Mouse (Mus musculus): ENCODE data around the gene Klhl2. TPM values are rescaled to one million over a fixed set of nuclear protein-coding genes. Genes with fewer than 3 reads are reported as not detected.
A peak's percentile ranks its signal among the peaks of the same experiment; 100 is the strongest.

The Klhl2 gene
- total RNA-seq, 2 experiments from 2014 or later: 18.8 to 20.9 TPM

- ATAC-seq (ENCODE audit: poor library complexity, severe bottlenecking): peak; percentile 49
Measured at GRCm38 (mm10) chr8:64832581-64833135, 17.2 kb downstream of the Klhl2 start.

GRCm38 (mm10) chr8:64831656-64832055 is 18.2 kb downstream of the Klhl2 start:
- peak; percentile 62 for ATAC-seq (ENCODE audit: poor library complexity, severe bottlenecking)

DNA sequence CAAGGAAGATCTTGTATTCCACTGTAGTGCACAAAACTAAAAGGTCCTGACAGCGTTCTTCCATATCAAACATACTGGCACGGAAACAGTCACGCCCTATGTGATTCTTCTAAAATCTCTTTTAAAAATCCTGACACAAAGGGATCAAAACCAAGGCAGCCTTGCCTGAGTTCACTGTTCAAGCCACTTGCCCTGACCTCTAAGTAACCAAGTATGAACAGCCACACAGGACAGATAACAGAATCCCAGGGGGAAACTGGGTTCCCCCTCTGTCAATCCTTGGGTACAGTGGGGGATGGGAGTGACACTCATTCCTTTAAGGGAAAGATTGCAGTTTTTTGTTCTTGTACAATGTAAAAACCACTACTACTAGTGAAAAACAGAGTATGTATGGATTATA is 19.9 kb downstream of the Klhl2 start:
- no peak for ATAC-seq (ENCODE audit: poor library complexity, severe bottlenecking)

DNA sequence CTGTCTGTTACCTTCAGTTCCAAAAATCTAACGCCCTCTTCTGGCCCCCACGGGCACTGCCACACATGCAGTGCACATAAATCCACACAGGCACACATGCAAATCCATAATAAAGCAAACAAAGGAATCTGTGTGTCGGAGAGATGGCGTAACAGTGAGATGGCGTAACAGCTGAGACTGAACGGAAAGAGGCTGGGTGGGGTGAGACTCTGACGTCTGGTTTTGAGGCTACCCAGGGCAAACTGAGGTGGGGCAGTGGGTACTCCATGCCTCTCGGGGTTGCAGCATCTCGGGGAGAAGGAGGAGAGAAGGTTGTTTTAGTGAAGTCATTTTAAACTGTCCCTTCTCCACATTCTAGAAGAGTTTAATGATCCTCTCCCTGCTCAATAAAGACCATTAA is 20.4 kb downstream of the Klhl2 start:
- peak; percentile 79 for ATAC-seq (ENCODE audit: poor library complexity, severe bottlenecking)

DNA sequence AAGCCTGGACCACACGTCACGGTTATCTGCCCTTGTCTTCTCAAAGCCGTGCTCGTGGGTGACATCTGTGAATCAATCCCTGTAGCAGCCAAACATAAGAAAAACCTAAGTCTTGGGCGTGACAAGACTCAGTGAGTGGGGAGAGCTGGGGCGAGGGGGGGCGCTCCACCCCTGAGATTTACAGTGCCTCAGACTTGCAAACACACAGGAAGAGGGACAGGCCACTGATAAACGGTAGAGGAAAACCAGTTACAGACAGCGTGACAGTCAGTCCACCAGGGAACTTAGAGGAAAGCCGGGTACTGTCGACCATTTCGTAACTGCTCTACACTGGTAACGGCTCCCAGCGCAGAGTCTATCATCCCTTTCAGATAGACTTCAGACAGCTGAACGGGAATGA is 21.4 kb downstream of the Klhl2 start:
- ATAC-seq (ENCODE audit: poor library complexity, severe bottlenecking): peak; percentile 11

- ATAC-seq (ENCODE audit: poor library complexity, severe bottlenecking): no peak
Measured at GRCm38 (mm10) chr8:64827356-64827755, 22.5 kb downstream of the Klhl2 start.

GRCm38 (mm10) chr8:64826461-64826860 is 23.4 kb downstream of the Klhl2 start:
- no peak for ATAC-seq (ENCODE audit: poor library complexity, severe bottlenecking)

GRCm38 (mm10) chr8:64823905-64824304 is 25.9 kb downstream of the Klhl2 start:
- ATAC-seq (ENCODE audit: poor library complexity, severe bottlenecking): no peak

- ATAC-seq (ENCODE audit: poor library complexity, severe bottlenecking): peak; percentile 85
Measured at GRCm38 (mm10) chr8:64820940-64821339, 28.9 kb downstream of the Klhl2 start.

DNA sequence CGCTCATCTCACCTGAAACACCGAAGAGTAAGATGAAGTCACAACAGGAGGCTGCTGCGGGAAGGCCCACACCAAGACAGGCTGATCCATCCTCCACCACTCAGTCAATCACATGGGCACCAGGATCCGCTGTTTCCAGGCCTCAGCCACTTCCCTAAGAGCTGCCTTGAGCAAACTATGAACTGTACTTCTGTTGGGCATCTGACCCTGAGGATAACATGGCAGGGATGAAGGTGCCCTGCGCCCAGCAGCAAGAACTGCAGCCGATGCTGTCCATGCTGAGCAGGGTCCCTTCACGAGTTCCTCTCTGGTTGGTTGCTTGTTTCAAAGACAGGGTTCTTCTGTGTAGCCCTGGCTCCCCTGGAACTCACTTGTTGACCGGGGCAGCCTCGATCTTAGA is 38.0 kb downstream of the Klhl2 start:
- ATAC-seq (ENCODE audit: poor library complexity, severe bottlenecking): no peak

DNA sequence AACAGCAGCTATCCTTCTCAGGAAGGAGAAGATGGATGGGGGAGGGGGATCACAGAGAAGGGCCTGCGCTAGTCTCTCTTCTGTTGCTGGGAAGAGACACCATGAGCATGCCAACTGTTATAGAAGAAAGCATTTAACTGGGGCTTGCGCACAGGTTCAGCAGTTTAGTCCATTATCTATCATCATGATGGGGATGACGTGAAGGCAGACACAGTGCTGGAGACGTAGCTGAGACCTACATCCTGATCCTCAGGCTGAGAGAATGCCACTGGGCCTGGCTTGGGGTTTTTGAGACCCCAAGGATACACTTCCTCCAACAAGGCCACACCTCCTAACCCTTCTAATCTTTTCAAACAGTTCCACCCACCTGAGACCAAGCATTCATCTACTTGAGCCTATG is 38.7 kb downstream of the Klhl2 start:
- no peak for ATAC-seq (ENCODE audit: poor library complexity, severe bottlenecking)

DNA sequence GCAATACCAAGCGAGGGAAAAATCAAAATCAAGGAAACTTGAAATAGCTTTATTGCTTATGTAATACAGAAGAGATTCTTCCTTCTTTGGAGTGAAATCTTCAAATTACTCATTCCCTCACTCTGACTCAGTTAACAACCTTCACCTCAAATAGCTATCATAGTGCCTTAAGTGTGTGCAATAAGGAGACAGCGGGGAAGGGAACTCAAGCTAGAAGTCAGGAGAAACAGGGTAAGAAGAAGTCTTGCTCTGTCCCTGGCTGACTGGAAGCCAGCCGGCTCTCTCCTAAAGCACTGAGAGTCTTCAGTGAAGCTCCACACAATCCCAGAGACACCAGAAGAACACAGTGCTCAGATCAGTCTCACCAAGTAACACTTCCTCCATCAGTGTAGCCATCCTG is 43.3 kb downstream of the Klhl2 start:
- ATAC-seq (ENCODE audit: poor library complexity, severe bottlenecking): no peak

DNA sequence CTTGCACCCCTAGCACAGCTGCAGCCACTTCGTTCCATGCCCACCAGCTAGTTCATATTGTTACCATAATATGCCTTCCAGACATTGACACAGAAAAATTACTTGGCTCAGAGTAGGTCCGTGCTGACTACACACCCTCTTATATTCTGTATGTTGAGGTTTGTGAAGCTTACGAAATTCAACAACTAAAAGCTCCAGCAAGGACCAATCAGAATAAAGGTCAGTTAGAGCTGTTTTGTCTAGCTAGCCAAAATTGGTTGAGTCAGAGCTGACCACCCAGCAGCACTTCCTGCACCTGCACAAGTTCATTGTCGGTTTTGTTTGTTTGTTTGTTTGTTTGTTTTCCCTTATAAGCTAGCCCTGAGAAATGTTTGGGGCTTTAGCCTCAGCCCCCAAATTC is 44.8 kb downstream of the Klhl2 start:
- no peak for ATAC-seq (ENCODE audit: poor library complexity, severe bottlenecking)

DNA sequence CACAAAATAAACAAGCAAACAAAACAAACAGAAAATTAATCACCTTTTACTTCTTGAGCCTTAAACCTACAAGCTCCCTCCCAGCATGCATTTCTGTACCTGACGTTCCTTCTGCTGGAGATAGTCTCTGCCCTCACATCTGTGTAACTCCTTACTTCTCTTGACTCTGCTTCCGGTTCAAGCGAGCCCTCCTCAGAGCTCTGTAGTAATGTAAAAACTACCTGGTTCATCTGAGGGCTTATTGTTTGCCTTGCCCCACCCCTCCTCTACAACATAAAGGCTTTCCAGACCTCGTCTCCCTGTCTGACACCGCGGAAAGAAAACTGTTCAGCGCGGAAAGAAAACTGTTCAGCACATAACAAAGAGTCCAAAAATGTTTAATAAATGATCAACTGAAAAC is 50.5 kb downstream of the Klhl2 start:
- no peak for ATAC-seq (ENCODE audit: poor library complexity, severe bottlenecking)

DNA sequence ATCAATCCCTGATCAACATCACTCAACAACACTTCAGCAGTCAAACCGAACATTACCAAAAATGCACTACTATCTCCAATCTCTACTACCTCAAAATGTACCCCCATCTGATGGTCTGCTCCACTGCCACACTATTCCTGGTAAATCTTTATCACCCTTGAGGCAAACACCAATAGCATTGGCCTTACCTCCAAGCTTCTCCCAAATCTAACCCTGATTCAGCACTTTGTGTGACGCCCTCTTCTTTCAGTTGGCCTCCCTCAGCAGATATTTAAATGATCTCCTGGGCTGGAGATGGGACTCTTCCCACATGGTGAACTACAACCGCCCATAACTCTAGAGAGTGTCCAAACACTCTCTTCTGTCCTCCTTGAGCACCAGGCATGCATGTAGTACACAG is 51.3 kb downstream of the Klhl2 start:
- ATAC-seq (ENCODE audit: poor library complexity, severe bottlenecking): no peak

DNA sequence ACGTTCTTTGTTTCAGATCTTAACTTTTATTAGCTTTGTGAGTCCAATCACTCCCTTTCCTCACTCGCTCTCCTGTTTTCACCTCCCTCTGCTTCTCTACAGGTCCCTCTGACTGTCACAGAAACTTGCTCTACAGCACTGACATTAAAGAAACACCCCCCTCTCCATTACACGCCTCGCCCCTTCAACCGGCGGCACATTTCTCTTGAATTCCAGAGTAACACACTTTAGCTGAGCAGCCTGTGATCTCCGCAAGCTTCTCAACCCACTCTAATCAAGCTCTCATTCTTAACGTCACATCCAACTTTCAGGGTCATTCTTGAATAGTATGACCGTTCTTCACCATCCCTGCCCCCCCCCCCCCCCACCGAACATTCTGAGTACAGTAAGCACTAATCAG is 52.1 kb downstream of the Klhl2 start:
- no peak for ATAC-seq (ENCODE audit: poor library complexity, severe bottlenecking)

GRCm38 (mm10) chr8:64791250-64791881 is 58.5 kb downstream of the Klhl2 start:
- ATAC-seq (ENCODE audit: poor library complexity, severe bottlenecking): no peak

- no peak for ATAC-seq (ENCODE audit: poor library complexity, severe bottlenecking)
Measured at GRCm38 (mm10) chr8:64790418-64790817, 59.4 kb downstream of the Klhl2 start.

DNA sequence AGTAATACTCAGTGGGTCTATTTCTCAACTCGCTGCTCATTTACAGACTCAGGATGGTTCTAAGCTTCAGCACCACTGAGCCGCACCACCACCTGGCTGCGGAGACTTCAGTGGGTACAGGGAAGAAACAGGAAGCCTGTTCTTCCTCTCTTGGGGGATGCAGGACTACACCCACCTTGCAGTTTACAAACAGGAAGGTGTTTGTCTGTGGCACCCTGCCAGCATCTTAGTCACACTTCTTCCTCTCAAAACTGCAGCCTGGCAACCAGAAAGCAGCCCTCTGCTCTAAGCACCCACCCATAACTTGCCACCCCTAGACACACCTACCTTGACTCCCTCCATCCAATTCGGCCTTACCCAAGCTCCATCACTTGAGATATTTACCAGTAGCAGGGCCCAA is 61.1 kb downstream of the Klhl2 start:
- ATAC-seq (ENCODE audit: poor library complexity, severe bottlenecking): peak; percentile 69

- peak; percentile 80 for ATAC-seq (ENCODE audit: poor library complexity, severe bottlenecking)
Measured at GRCm38 (mm10) chr8:64786801-64787200, 63.0 kb downstream of the Klhl2 start.

DNA sequence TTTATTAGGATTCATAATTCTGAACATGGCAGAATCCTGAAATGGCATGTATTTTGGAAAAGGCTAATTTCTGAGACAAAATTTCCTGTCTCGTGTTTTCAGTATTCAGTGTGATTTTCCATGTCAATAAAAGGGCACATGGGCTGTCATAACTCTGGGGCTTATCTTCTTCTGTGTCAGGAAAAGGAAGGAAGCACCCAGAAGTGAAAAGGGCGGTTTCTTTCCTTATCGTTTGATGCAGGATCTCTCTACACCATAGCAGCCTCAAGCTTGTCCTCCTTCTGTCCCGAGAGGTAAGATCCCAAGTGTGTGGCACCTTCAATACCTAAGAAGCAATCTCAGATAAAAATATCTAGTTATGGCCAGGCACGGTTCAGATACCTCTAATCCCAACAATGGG is 65.6 kb downstream of the Klhl2 start:
- ATAC-seq (ENCODE audit: poor library complexity, severe bottlenecking): no peak

GRCm38 (mm10) chr8:64781947-64782346 is 67.9 kb downstream of the Klhl2 start:
- no peak for ATAC-seq (ENCODE audit: poor library complexity, severe bottlenecking)

DNA sequence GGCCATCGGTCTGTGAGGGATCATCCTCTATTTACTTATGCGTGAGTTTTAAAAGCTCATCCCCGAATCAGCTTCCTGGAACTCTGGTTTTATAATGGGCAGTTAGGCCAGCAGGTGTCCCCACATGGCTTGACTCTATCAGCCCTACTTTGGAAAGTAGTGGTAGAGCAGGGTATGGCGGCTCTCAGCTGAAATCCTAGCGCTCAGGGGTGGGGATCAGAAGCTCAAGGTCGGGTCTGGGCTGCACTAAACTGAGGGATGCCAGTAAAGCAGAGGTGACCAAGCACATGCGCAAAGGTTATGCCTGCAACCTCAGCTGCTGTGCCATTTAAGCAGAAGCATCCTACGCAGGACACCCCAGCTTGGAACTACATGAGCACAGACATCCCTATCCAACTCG is 71.9 kb downstream of the Klhl2 start:
- ATAC-seq (ENCODE audit: poor library complexity, severe bottlenecking): peak; percentile 64
